Mouse (Mus musculus): Measurements from ENCODE around the gene Rusc2. TPM values are rescaled to one million over a fixed set of nuclear protein-coding genes. Genes with fewer than 3 reads are reported as not detected.

The Rusc2 gene
- polyA plus RNA-seq, 1 experiment from 2014 or later: 14.7 TPM

- H3K4me1 ChIP-seq: 0 out of 2 replicates have a peak, but pooled peaks cover 12% of the 10 kb centered on the region
- no peak overlapping the region for H3K4me2 ChIP-seq (replicated peaks)
- H3K4me3 ChIP-seq: no peak overlapping the region
- WGBS: 59% methylated on average over 9 of the region's 9 CpGs
- H3K27ac ChIP-seq: no peak overlapping the region
- H3K9me3 ChIP-seq: no peaks in the 10 kb centered on the region
- H3K36me3 ChIP-seq: peaks cover 77% of the 10 kb centered on the region
- no peak for ATAC-seq (ENCODE audit: low FRiP score, low read depth)
- 0 out of 2 replicates have a peak overlapping the region, but pooled peaks have one; percentile 13 for H3K9ac ChIP-seq
- peaks cover 32% of the 10 kb centered on the region for H3K27me3 ChIP-seq
Observed at GRCm38 (mm10) chr4:43419801-43420281, 38.1 kb downstream of the Rusc2 start.

GRCm38 (mm10) chr4:43420305-43420704, 38.5 kb downstream of the Rusc2 start:
- Histone ChIP-seq H3K27ac (no peak overlapping the region), H3K27me3 (peaks cover 37% of the 10 kb centered on the region), H3K9ac (0 out of 2 replicates have a peak overlapping the region, but pooled peaks have one; percentile 13), H3K9me3 (no peaks in the 10 kb centered on the region), H3K4me1 (peaks cover 15% of the 10 kb centered on the region), H3K4me3 (no peak overlapping the region), H3K4me2 (replicated peaks) (no peak overlapping the region), H3K36me3 (peaks cover 77% of the 10 kb centered on the region)
- WGBS: 8% methylated on average over 6 of the region's 6 CpGs
- ATAC-seq (ENCODE audit: low FRiP score, low read depth): no peak

GRCm38 (mm10) chr4:43421632-43422240, 40.0 kb downstream of the Rusc2 start:
- no peak for ATAC-seq (ENCODE audit: low FRiP score, low read depth)
- no peak overlapping the region for H3K9ac ChIP-seq
- H3K36me3 ChIP-seq: peaks cover 77% of the 10 kb centered on the region
- H3K4me1 ChIP-seq: peaks cover 29% of the 10 kb centered on the region
- H3K4me2 ChIP-seq (replicated peaks): no peak overlapping the region
- peaks cover 51% of the 10 kb centered on the region for H3K27me3 ChIP-seq
- H3K9me3 ChIP-seq: no peaks in the 10 kb centered on the region
- no peak overlapping the region for H3K27ac ChIP-seq
- no peak overlapping the region for H3K4me3 ChIP-seq
- 80% methylated on average over 28 of the region's 28 CpGs for WGBS

- Histone ChIP-seq H3K27ac (no peak overlapping the region), H3K27me3 (peaks cover 68% of the 10 kb centered on the region), H3K4me1 (peaks cover 37% of the 10 kb centered on the region), H3K9ac (no peak overlapping the region), H3K9me3 (no peaks in the 10 kb centered on the region), H3K4me2 (replicated peaks) (no peak overlapping the region), H3K4me3 (no peak overlapping the region), H3K36me3 (peaks cover 63% of the 10 kb centered on the region)
- 90% methylated on average over 20 of the region's 20 CpGs for WGBS
- ATAC-seq (ENCODE audit: low FRiP score, low read depth): no peak
Observed at GRCm38 (mm10) chr4:43423267-43423934, 41.6 kb downstream of the Rusc2 start.

GRCm38 (mm10) chr4:43424072-43424471, 42.3 kb downstream of the Rusc2 start:
- H3K9me3 ChIP-seq: no peaks in the 10 kb centered on the region
- peaks cover 59% of the 10 kb centered on the region for H3K36me3 ChIP-seq
- peaks cover 75% of the 10 kb centered on the region for H3K27me3 ChIP-seq
- H3K4me3 ChIP-seq: no peak overlapping the region
- H3K9ac ChIP-seq: no peak overlapping the region
- H3K27ac ChIP-seq: no peak overlapping the region
- no peak overlapping the region for H3K4me2 ChIP-seq (replicated peaks)
- WGBS: 79% methylated on average over 9 of the region's 9 CpGs
- ATAC-seq (ENCODE audit: low FRiP score, low read depth): no peak
- H3K4me1 ChIP-seq: peaks cover 44% of the 10 kb centered on the region

- peaks cover 84% of the 10 kb centered on the region for H3K27me3 ChIP-seq
- ATAC-seq (ENCODE audit: low FRiP score, low read depth): no peak
- WGBS: 21% methylated on average over 14 of the region's 14 CpGs
Observed at GRCm38 (mm10) chr4:43425197-43425596, 43.4 kb downstream of the Rusc2 start.

GRCm38 (mm10) chr4:43425648-43426380, 44.0 kb downstream of the Rusc2 start:
- Histone ChIP-seq H3K9ac (peak overlapping the region; percentile 58), H3K4me1 (peaks cover 38% of the 10 kb centered on the region), H3K4me2 (replicated peaks) (peak overlapping the region; percentile 47), H3K27me3 (peaks cover 85% of the 10 kb centered on the region), H3K27ac (no peak overlapping the region), H3K36me3 (peaks cover 58% of the 10 kb centered on the region), H3K4me3 (peak overlapping the region; percentile 15), H3K9me3 (no peaks in the 10 kb centered on the region)
- 15% methylated on average over 31 of the region's 31 CpGs for WGBS
- ATAC-seq (ENCODE audit: low FRiP score, low read depth): 0 out of 2 replicates have a peak, but pooled peaks have one; percentile 49

More at GRCm38 (mm10) chr4:43425197-43425596, 43.4 kb downstream of the Rusc2 start:
- no peak overlapping the region for H3K27ac ChIP-seq
- peak overlapping the region; percentile 58 for H3K9ac ChIP-seq
- peaks cover 58% of the 10 kb centered on the region for H3K36me3 ChIP-seq
- H3K4me2 ChIP-seq (replicated peaks): peak overlapping the region; percentile 47
- H3K4me1 ChIP-seq: peaks cover 38% of the 10 kb centered on the region
- H3K4me3 ChIP-seq: peak overlapping the region; percentile 15
- no peaks in the 10 kb centered on the region for H3K9me3 ChIP-seq

- no peaks in the 10 kb centered on the region for H3K9me3 ChIP-seq
- H3K4me2 ChIP-seq (replicated peaks): no peak overlapping the region
- H3K27ac ChIP-seq: no peak overlapping the region
- ATAC-seq (ENCODE audit: low FRiP score, low read depth): no peak
- 46% methylated on average over 10 of the region's 10 CpGs for WGBS
- no peak overlapping the region for H3K9ac ChIP-seq
- H3K4me3 ChIP-seq: no peak overlapping the region
- peaks cover 53% of the 10 kb centered on the region for H3K36me3 ChIP-seq
- H3K4me1 ChIP-seq: peaks cover 38% of the 10 kb centered on the region
- peaks cover 85% of the 10 kb centered on the region for H3K27me3 ChIP-seq
Observed at GRCm38 (mm10) chr4:43426487-43426886, 44.7 kb downstream of the Rusc2 start.

- H3K4me1 ChIP-seq: peaks cover 38% of the 10 kb centered on the region
- WGBS: 21% methylated on average over 22 of the region's 23 CpGs
- H3K36me3 ChIP-seq: peaks cover 41% of the 10 kb centered on the region
- peak overlapping the region; percentile 35; the same call in 1 of the 2 replicates for H3K9ac ChIP-seq
- H3K27ac ChIP-seq: no peak overlapping the region
- no peak for ATAC-seq (ENCODE audit: low FRiP score, low read depth)
- H3K4me2 ChIP-seq (replicated peaks): peak overlapping the region; percentile 31
- no peaks in the 10 kb centered on the region for H3K9me3 ChIP-seq
- peak overlapping the region; percentile 15; the same call in 1 of the 2 replicates for H3K4me3 ChIP-seq
- H3K27me3 ChIP-seq: peaks cover 74% of the 10 kb centered on the region
Observed at GRCm38 (mm10) chr4:43427501-43428179, 45.9 kb downstream of the Rusc2 start.

- no peak overlapping the region for H3K27ac ChIP-seq
- no peak for ATAC-seq (ENCODE audit: low FRiP score, low read depth)
- H3K27me3 ChIP-seq: peaks cover 68% of the 10 kb centered on the region
- H3K9me3 ChIP-seq: no peaks in the 10 kb centered on the region
- no peak overlapping the region for H3K4me2 ChIP-seq (replicated peaks)
- peaks cover 35% of the 10 kb centered on the region for H3K36me3 ChIP-seq
- peak overlapping the region; percentile 40; the same call in 1 of the 2 replicates for H3K9ac ChIP-seq
- H3K4me1 ChIP-seq: peaks cover 38% of the 10 kb centered on the region
- 35% methylated on average over 16 of the region's 16 CpGs for WGBS
- H3K4me3 ChIP-seq: no peak overlapping the region
Observed at GRCm38 (mm10) chr4:43428180-43428861, 46.5 kb downstream of the Rusc2 start.

- no peak within 1 kb of the TSS for H3K27ac ChIP-seq
- H3K4me2 ChIP-seq (replicated peaks): peak within 1 kb of the TSS; percentile 28; the same call in 1 of the 2 replicates
- no peak within 1 kb of the TSS for H3K4me3 ChIP-seq
- no peak for ATAC-seq (ENCODE audit: low FRiP score, low read depth)
- no peaks in the 10 kb centered on the region for H3K9me3 ChIP-seq
- H3K36me3 ChIP-seq: peaks cover 28% of the 10 kb centered on the region
- H3K4me1 ChIP-seq: peaks cover 38% of the 10 kb centered on the region
- H3K27me3 ChIP-seq: peaks cover 62% of the 10 kb centered on the region
- peak within 1 kb of the TSS; percentile 40; the same call in 1 of the 2 replicates for H3K9ac ChIP-seq
- 7% methylated on average over 10 of the region's 10 CpGs for WGBS
Observed at GRCm38 (mm10) chr4:43428946-43429345, 47.2 kb downstream of the Rusc2 start, which contains the start of gene Fam166b. Gene Fam166b (minus strand): TSS chr4:43429134.

Data from limb, embryonic 13.5 days (tissue).